Mouse (Mus musculus): Measurements from ENCODE around the gene Gfer. TPM values are rescaled to one million over a fixed set of nuclear protein-coding genes. Genes with fewer than 3 reads are reported as not detected.

The Gfer gene
- polyA plus RNA-seq (2014; fragmentation: Nextera tagmentation; extraction: Ambion mirVana) = 36.7 and 39.0 TPM in 2 replicates

DNA sequence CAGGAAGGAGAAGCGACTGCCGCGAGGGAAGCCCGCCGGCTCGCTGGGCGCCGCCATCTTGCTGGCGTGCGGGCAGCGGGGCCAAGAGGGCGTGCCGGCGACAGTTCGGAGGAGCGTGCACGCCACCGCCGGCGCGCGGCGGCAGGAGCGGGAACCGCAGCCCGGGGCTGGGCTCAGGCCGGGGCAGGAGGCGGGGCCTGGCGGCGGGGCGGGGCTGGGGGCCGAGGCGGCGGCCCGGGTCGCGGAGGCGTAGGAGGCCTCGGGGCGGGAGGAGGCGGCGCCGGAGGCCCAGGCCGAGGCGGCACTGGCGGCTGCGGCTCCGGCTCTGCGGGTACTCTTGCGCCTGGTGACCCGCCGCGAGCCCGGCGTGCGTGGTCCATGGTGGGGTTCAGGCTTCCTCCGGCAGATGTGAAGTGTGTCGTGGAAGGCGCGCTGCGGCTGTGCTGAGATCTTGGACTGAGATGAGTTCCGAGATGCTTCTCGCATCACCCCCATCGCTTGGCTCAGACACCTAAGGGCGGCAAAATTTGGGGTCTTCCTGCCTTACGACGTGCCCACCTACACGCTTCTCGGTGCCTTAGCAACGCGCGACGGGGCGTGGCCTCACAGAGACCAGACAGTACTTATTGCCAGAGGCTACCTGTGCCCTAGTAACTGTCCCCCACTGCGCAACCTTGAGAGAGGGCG is at the start of gene Gfer, which contains the start of gene Noxo1:
Gene Gfer, minus strand, starts transcription at position 146 of the 687 bp plus-strand sequence.
Gene Noxo1, plus strand, starts transcription at position 224 of the 687 bp plus-strand sequence.
- Histone ChIP-seq H3K4me3 (ENCODE audit: low read depth, low read length) (peak within 1 kb of the TSS; percentile 90), H3K4me1 (ENCODE audit: control insufficient read depth, insufficient read depth, low read length) (peaks cover 14% of the 10 kb centered on the region), H3K9me3 (replicated peaks; ENCODE audit: control insufficient read depth, low read length) (no peaks in the 10 kb centered on the region), H3K4me2 (peak within 1 kb of the TSS; percentile 89), H3K27ac (ENCODE audit: low read depth, low read length) (peak within 1 kb of the TSS; percentile 78), H3K36me3 (ENCODE audit: control insufficient read depth, insufficient read depth, low read length) (peaks cover 14% of the 10 kb centered on the region), H3K27me3 (ENCODE audit: control insufficient read depth, insufficient read depth, low read length) (peaks cover 3% of the 10 kb centered on the region), H3K9ac (ENCODE audit: low read depth, low read length) (peak within 1 kb of the TSS; percentile 90)
- under 1% methylated on average over 64 of the region's 76 CpGs for WGBS (ENCODE audit: insufficient replicate concordance)
- ATAC-seq (replicated peaks; ENCODE audit: insufficient number of reproducible peaks, low FRiP score, low TSS enrichment) = peak; percentile 93

DNA sequence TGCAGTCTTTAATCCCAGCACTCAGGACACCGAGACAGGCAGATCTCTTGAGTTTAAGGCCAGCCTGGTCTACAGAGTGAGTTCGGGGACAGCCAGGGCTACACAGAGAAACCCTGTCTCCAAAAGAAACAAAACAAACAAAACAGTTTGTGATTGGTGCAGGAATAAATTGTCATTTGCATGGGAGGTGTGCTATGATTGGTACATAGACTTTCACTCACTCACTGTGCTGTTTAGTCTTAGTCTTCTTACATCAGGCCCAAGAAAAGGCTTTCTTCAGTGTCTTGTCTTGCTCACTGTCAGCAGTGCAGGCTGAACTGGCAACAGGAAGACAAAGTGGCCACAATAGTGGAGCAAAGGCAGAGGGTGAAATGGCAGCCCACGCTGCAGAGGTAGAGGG is 48.4 kb upstream of the Gfer start:
- WGBS (ENCODE audit: insufficient replicate concordance) = 67% methylated on average over 3 of the region's 3 CpGs
- Histone ChIP-seq H3K27ac (ENCODE audit: low read depth, low read length) (no peak overlapping the region), H3K36me3 (ENCODE audit: control insufficient read depth, insufficient read depth, low read length) (no peaks in the 10 kb centered on the region), H3K4me2 (no peak overlapping the region), H3K4me1 (ENCODE audit: control insufficient read depth, insufficient read depth, low read length) (no peaks in the 10 kb centered on the region), H3K9ac (ENCODE audit: low read depth, low read length) (no peak overlapping the region), H3K27me3 (ENCODE audit: control insufficient read depth, insufficient read depth, low read length) (peaks cover 2% of the 10 kb centered on the region; the same call in 1 of the 2 replicates), H3K9me3 (replicated peaks; ENCODE audit: control insufficient read depth, low read length) (no peaks in the 10 kb centered on the region), H3K4me3 (ENCODE audit: low read depth, low read length) (no peak overlapping the region)
- ATAC-seq (replicated peaks; ENCODE audit: insufficient number of reproducible peaks, low FRiP score, low TSS enrichment) = no peak

DNA sequence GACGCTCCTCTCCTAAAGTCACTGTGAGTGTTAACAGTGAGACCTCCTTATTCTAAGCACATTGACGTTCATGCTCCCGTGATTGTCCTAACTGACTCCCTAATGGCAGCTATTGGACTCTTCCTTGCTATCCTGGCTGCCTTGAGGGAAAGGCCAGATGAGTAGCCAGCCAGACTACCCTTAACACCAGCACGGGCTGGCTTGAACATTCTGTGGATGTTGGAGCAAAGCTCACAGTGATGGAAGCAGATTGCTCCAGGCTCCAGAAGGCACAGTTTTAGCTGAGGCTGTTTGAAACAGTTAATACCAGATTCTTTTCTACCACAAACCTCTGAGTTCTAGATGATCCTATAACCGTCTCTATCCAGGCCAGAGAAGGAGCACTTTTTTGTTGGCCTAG is 47.9 kb upstream of the Gfer start:
- H3K9me3 ChIP-seq (replicated peaks; ENCODE audit: control insufficient read depth, low read length) = no peaks in the 10 kb centered on the region
- H3K4me2 ChIP-seq = no peak overlapping the region
- WGBS (ENCODE audit: insufficient replicate concordance) = 70% methylated on average over 5 of the region's 5 CpGs
- no peaks in the 10 kb centered on the region for H3K36me3 ChIP-seq (ENCODE audit: control insufficient read depth, insufficient read depth, low read length)
- H3K4me1 ChIP-seq (ENCODE audit: control insufficient read depth, insufficient read depth, low read length) = no peaks in the 10 kb centered on the region
- H3K27me3 ChIP-seq (ENCODE audit: control insufficient read depth, insufficient read depth, low read length) = peaks cover 2% of the 10 kb centered on the region; the same call in 1 of the 2 replicates
- no peak overlapping the region for H3K9ac ChIP-seq (ENCODE audit: low read depth, low read length)
- no peak overlapping the region for H3K4me3 ChIP-seq (ENCODE audit: low read depth, low read length)
- H3K27ac ChIP-seq (ENCODE audit: low read depth, low read length) = no peak overlapping the region
- no peak for ATAC-seq (replicated peaks; ENCODE audit: insufficient number of reproducible peaks, low FRiP score, low TSS enrichment)

DNA sequence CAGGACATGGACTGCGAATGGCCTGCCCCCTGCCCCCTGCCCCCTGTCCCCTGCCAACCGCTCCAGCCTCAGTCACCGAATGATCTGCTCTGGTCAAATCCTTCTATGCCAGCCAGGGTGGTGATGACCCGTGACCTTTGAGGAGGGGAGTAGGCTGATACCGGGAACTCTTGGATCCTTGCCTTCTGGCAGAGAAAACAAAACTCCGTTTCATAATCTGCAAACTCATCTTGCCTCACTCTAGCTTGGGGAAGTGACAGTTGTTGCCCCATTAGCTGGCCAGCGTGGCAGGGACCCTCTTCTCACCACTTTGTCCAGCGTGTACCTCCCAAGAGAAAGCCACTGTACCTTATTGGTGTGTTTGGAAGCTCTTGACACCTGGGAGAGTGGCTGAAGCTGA is 46.4 kb upstream of the Gfer start:
- H3K4me1 ChIP-seq (ENCODE audit: control insufficient read depth, insufficient read depth, low read length) = peaks cover under 1% of the 10 kb centered on the region
- no peak for ATAC-seq (replicated peaks; ENCODE audit: insufficient number of reproducible peaks, low FRiP score, low TSS enrichment)
- H3K27me3 ChIP-seq (ENCODE audit: control insufficient read depth, insufficient read depth, low read length) = peaks cover 2% of the 10 kb centered on the region; the same call in 1 of the 2 replicates
- no peak overlapping the region for H3K27ac ChIP-seq (ENCODE audit: low read depth, low read length)
- no peaks in the 10 kb centered on the region for H3K9me3 ChIP-seq (replicated peaks; ENCODE audit: control insufficient read depth, low read length)
- H3K4me2 ChIP-seq = no peak overlapping the region
- 76% methylated on average over 8 of the region's 8 CpGs for WGBS (ENCODE audit: insufficient replicate concordance)
- H3K4me3 ChIP-seq (ENCODE audit: low read depth, low read length) = no peak overlapping the region
- H3K36me3 ChIP-seq (ENCODE audit: control insufficient read depth, insufficient read depth, low read length) = no peaks in the 10 kb centered on the region
- H3K9ac ChIP-seq (ENCODE audit: low read depth, low read length) = no peak overlapping the region

DNA sequence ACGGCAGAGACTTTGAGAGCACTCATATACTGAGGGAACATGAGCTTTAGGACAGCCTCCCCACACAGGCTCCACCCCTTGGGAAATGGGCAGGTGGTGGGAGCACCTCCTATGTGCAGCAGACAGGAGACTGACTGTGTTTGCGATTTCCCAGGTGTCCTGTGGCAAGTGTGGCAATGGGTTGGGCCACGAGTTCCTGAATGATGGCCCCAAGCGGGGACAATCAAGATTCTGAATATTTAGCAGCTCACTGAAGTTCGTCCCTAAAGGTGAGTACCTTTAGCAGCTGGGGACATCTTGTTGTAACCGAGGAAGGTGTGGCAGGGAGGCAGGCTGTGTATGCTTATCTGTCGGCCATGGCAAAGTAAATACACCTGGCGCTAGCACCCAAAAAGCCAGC is 44.0 kb upstream of the Gfer start:
- Histone ChIP-seq H3K27ac (ENCODE audit: low read depth, low read length) (no peak overlapping the region), H3K9ac (ENCODE audit: low read depth, low read length) (no peak overlapping the region), H3K4me2 (no peak overlapping the region), H3K4me1 (ENCODE audit: control insufficient read depth, insufficient read depth, low read length) (peaks cover 8% of the 10 kb centered on the region), H3K27me3 (ENCODE audit: control insufficient read depth, insufficient read depth, low read length) (no peaks in the 10 kb centered on the region), H3K36me3 (ENCODE audit: control insufficient read depth, insufficient read depth, low read length) (no peaks in the 10 kb centered on the region), H3K9me3 (replicated peaks; ENCODE audit: control insufficient read depth, low read length) (no peaks in the 10 kb centered on the region), H3K4me3 (ENCODE audit: low read depth, low read length) (no peak overlapping the region)
- no peak for ATAC-seq (replicated peaks; ENCODE audit: insufficient number of reproducible peaks, low FRiP score, low TSS enrichment)
- WGBS (ENCODE audit: insufficient replicate concordance) = 78% methylated on average over 8 of the region's 8 CpGs

DNA sequence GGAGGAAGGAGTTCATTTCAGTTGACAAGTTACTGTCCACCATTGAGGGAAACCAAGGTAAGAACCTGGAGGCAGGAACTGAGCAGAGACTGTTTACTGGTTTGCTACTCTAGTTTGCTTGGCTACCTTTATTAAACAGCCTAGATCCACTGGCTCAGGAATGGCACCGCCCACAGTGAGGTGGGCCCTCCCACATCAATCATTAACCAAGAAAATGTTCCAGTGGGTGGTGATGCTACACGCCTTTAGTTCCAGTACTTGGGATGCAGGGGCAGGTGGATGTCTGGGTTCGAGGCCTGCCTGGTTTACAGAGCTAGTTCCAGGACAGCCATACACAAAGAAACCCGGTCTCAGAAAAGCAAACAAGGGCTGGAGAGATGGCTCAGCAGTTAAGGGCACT is 42.3 kb upstream of the Gfer start:
- H3K27ac ChIP-seq (ENCODE audit: low read depth, low read length) = no peak overlapping the region
- H3K9me3 ChIP-seq (replicated peaks; ENCODE audit: control insufficient read depth, low read length) = no peaks in the 10 kb centered on the region
- H3K4me2 ChIP-seq = no peak overlapping the region
- ATAC-seq (replicated peaks; ENCODE audit: insufficient number of reproducible peaks, low FRiP score, low TSS enrichment) = no peak
- H3K4me1 ChIP-seq (ENCODE audit: control insufficient read depth, insufficient read depth, low read length) = peaks cover 8% of the 10 kb centered on the region
- no peaks in the 10 kb centered on the region for H3K27me3 ChIP-seq (ENCODE audit: control insufficient read depth, insufficient read depth, low read length)
- H3K4me3 ChIP-seq (ENCODE audit: low read depth, low read length) = no peak overlapping the region
- H3K9ac ChIP-seq (ENCODE audit: low read depth, low read length) = no peak overlapping the region
- H3K36me3 ChIP-seq (ENCODE audit: control insufficient read depth, insufficient read depth, low read length) = no peaks in the 10 kb centered on the region
- 84% methylated on average over 4 of the region's 4 CpGs for WGBS (ENCODE audit: insufficient replicate concordance)

DNA sequence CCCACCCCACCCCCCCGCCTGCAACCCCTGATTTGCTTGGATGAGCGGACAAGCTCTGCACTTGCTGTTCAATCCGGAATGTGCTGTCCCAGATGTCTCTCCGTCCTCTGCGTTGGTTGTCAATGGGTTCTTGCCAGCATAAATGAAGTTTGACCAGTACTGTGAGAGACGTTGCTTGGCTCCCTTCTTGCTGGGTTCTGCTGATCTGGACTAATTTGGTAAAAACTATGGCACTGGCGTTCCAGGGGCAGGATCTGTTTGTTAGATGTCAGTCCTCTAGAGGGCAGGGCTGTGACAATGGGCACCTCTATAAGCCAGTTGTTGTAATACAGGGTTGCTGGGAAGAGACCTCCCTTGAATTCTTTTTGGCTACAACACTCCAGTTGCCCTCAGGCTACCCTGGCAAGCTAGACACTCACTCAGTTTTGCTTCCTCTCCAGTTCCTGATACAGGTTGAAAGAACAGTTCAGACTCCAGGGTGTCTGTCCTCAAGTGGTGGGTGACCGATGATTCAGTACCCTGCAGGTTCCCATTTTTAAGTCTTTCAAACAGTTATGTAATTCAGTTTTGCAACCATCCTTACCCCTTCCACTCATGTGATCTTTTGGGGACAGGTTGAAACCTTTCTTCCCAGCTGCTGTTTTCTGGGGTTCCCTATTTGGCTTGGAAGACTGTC is 41.3 kb upstream of the Gfer start:
- peak overlapping the region; percentile 73 for H3K4me3 ChIP-seq (ENCODE audit: low read depth, low read length)
- no peaks in the 10 kb centered on the region for H3K27me3 ChIP-seq (ENCODE audit: control insufficient read depth, insufficient read depth, low read length)
- no peak for ATAC-seq (replicated peaks; ENCODE audit: insufficient number of reproducible peaks, low FRiP score, low TSS enrichment)
- 24% methylated on average over 8 of the region's 8 CpGs for WGBS (ENCODE audit: insufficient replicate concordance)
- peak overlapping the region; percentile 78 for H3K9ac ChIP-seq (ENCODE audit: low read depth, low read length)
- no peaks in the 10 kb centered on the region for H3K9me3 ChIP-seq (replicated peaks; ENCODE audit: control insufficient read depth, low read length)
- H3K4me1 ChIP-seq (ENCODE audit: control insufficient read depth, insufficient read depth, low read length) = peaks cover 10% of the 10 kb centered on the region
- peak overlapping the region; percentile 94 for H3K4me2 ChIP-seq
- H3K36me3 ChIP-seq (ENCODE audit: control insufficient read depth, insufficient read depth, low read length) = no peaks in the 10 kb centered on the region
- no peak overlapping the region for H3K27ac ChIP-seq (ENCODE audit: low read depth, low read length)

- ATAC-seq (replicated peaks; ENCODE audit: insufficient number of reproducible peaks, low FRiP score, low TSS enrichment) = peak; percentile 93
- Histone ChIP-seq H3K36me3 (ENCODE audit: control insufficient read depth, insufficient read depth, low read length) (no peaks in the 10 kb centered on the region), H3K9me3 (replicated peaks; ENCODE audit: control insufficient read depth, low read length) (no peaks in the 10 kb centered on the region), H3K4me2 (peak within 1 kb of the TSS; percentile 94), H3K4me3 (ENCODE audit: low read depth, low read length) (peak within 1 kb of the TSS; percentile 73), H3K9ac (ENCODE audit: low read depth, low read length) (peak within 1 kb of the TSS; percentile 78), H3K4me1 (ENCODE audit: control insufficient read depth, insufficient read depth, low read length) (peaks cover 14% of the 10 kb centered on the region), H3K27ac (ENCODE audit: low read depth, low read length) (peak within 1 kb of the TSS; percentile 57), H3K27me3 (ENCODE audit: control insufficient read depth, insufficient read depth, low read length) (no peaks in the 10 kb centered on the region)
- WGBS (ENCODE audit: insufficient replicate concordance) = under 1% methylated on average over 29 of the region's 29 CpGs
Measured at GRCm38 (mm10) chr17:24736330-24737051, 40.5 kb upstream of the Gfer start, which contains the start of gene Msrb1. TSS of gene Msrb1 (plus strand) at chr17:24736642.
